Mouse (Mus musculus) urinary bladder, postnatal 4 days (tissue): ENCODE measurements at regions not wholly inside any gene's neighbourhood (a gene's known extent, or its start where the extent isn't known, plus 50 kb on each side); places are given as distances from the start of the nearest gene placed in this dataset.

Experiments used
- DNase-seq, 2 experiments: peaks; one replicate each; pipeline ENCODE4 v3.0.0; 2021 to 2022; ENCODE audit warnings: low spot score in 2 of 2

- DNase-seq = no peak
Observed at GRCm38 (mm10) chr3:136611682-136612081, 58.2 kb upstream of the Ppp3ca start.

- DNase-seq = no peak
Observed at GRCm38 (mm10) chr3:136610556-136610924, 59.4 kb upstream of the Ppp3ca start.

- DNase-seq = peak in 1 of 2 experiments; percentile 61
Observed at GRCm38 (mm10) chr3:136609855-136610555, 59.9 kb upstream of the Ppp3ca start.

GRCm38 (mm10) chr3:136601706-136602105, 68.2 kb upstream of the Ppp3ca start:
- DNase-seq = no peak

- no peak for DNase-seq
Observed at GRCm38 (mm10) chr3:136583937-136584336, 86.0 kb upstream of the Ppp3ca start.

GRCm38 (mm10) chr3:136578016-136578415, 91.9 kb upstream of the Ppp3ca start:
- no peak for DNase-seq

- no peak for DNase-seq
Observed at GRCm38 (mm10) chr3:136570517-136570916, 99.4 kb upstream of the Ppp3ca start.

GRCm38 (mm10) chr3:136556488-136556887, 113.4 kb upstream of the Ppp3ca start:
- no peak for DNase-seq

- DNase-seq = no peak
Observed at GRCm38 (mm10) chr3:136549471-136549870, 120.5 kb upstream of the Ppp3ca start.

- DNase-seq = no peak
Observed at GRCm38 (mm10) chr3:136531604-136532003, 138.3 kb upstream of the Ppp3ca start.

- DNase-seq = no peak
Observed at GRCm38 (mm10) chr3:136508575-136508974, 161.3 kb upstream of the Ppp3ca start.

- DNase-seq = no peak
Observed at GRCm38 (mm10) chr3:136507070-136507469, 162.9 kb upstream of the Ppp3ca start.

GRCm38 (mm10) chr3:136494831-136495230, 169.0 kb upstream of the Bank1 start:
- DNase-seq = no peak

- DNase-seq = no peak
Observed at GRCm38 (mm10) chr3:136491683-136492082, 165.8 kb upstream of the Bank1 start.

- no peak for DNase-seq
Observed at GRCm38 (mm10) chr3:136471693-136472092, 145.8 kb upstream of the Bank1 start.

- no peak for DNase-seq
Observed at GRCm38 (mm10) chr3:136462747-136463146, 136.9 kb upstream of the Bank1 start.

GRCm38 (mm10) chr3:136456471-136457117, 130.7 kb upstream of the Bank1 start:
- DNase-seq = no peak

GRCm38 (mm10) chr3:136455651-136456470, 130.0 kb upstream of the Bank1 start:
- DNase-seq = no peak

- no peak for DNase-seq
Observed at GRCm38 (mm10) chr3:136454967-136455366, 129.1 kb upstream of the Bank1 start.

GRCm38 (mm10) chr3:136450986-136451774, 125.3 kb upstream of the Bank1 start:
- DNase-seq = no peak

GRCm38 (mm10) chr3:136450361-136450895, 124.6 kb upstream of the Bank1 start:
- no peak for DNase-seq

GRCm38 (mm10) chr3:136449364-136449763, 123.5 kb upstream of the Bank1 start:
- DNase-seq = no peak
